Mouse (Mus musculus): Measurements from ENCODE around the gene Lrrc29.

GRCm38 (mm10) chr8:105348450-105349095 lies 22.5 kb upstream of the Lrrc29 start, which contains the start of gene Slc9a5:
- TF ChIP-seq CTCF (IDR thresholded peaks at IDR 0.05; ENCODE audit: low read depth, low read length): no peak
- no peak for TF ChIP-seq EP300 (IDR thresholded peaks at IDR 0.05; ENCODE audit: insufficient read depth, low read depth, low read length)

Measured in ES-Bruce4 (cell line).